Mouse (Mus musculus) NIH3T3 (cell line): ENCODE results near the gene Actr3.

Experiments used
- DNase-seq: peaks from one replicate; pipeline ENCODE4 v3.0.0-alpha.2; 2012; ENCODE audit warnings: low read depth

Gene Actr3

GRCm38 (mm10) chr1:125365576-125365975 lies 70.0 kb downstream of the Actr3 start:
- DNase-seq, result no peak

- no peak for DNase-seq
Observed at GRCm38 (mm10) chr1:125351416-125352037, 84.0 kb downstream of the Actr3 start.

GRCm38 (mm10) chr1:125350843-125351242 lies 84.7 kb downstream of the Actr3 start:
- DNase-seq, result no peak

GRCm38 (mm10) chr1:125345854-125346253 lies 89.7 kb downstream of the Actr3 start:
- DNase-seq, result no peak

GRCm38 (mm10) chr1:125345448-125345847 lies 90.1 kb downstream of the Actr3 start:
- DNase-seq, result no peak

- DNase-seq, result no peak
Observed at GRCm38 (mm10) chr1:125343105-125343504, 92.4 kb downstream of the Actr3 start.
